Mouse (Mus musculus) liver, embryonic 11.5 days (tissue): ENCODE data around the gene Gm8020. TPM values are rescaled to one million over a fixed set of nuclear protein-coding genes. Genes with fewer than 3 reads are reported as not detected.
"Not testable (repeated sequence)": the region's sequence is repeated elsewhere in the genome, so short reads cannot be mapped to it uniquely, and the experiment has no call there.

Experiments
- ATAC-seq: fragments of 200-750 bp; cut with Nextera tagmentation; replicated peaks from 2 replicates; pipeline ENCODE4 v1.8.0; 2017; ENCODE audit warnings: moderate number of reproducible peaks, mild to moderate bottlenecking, moderate TSS enrichment, moderate library complexity; ENCODE audit not compliant: low FRiP score
- DNase-seq: peaks from one replicate; pipeline ENCODE4 v3.0.0-alpha.2; 2017; ENCODE audit warnings: low spot score
- H3K27ac ChIP-seq: fragments of 300-500 bp; sonication (generic); 2 replicates; pipeline ENCODE4 v1.5.1; 2014; ENCODE audit warnings: mild to moderate bottlenecking, low read depth, low read length, control low read depth
- H3K27me3 ChIP-seq: fragments of 300-500 bp; sonication (generic); replicated peaks from 2 replicates; pipeline ENCODE4 v1.6.1; 2014; ENCODE audit warnings: low read length, mixed read lengths; ENCODE audit not compliant: control insufficient read depth, insufficient read depth
- H3K36me3 ChIP-seq: fragments of 300-500 bp; sonication (generic); 2 replicates; pipeline ENCODE4 v1.6.1; 2014; ENCODE audit warnings: mild to moderate bottlenecking, low read length, moderate library complexity, mixed read lengths; ENCODE audit not compliant: control insufficient read depth, insufficient read depth
- H3K4me1 ChIP-seq: fragments of 300-500 bp; sonication (generic); replicated peaks from 2 replicates; pipeline ENCODE4 v1.6.1; 2014; ENCODE audit warnings: low read length, mixed read lengths; ENCODE audit not compliant: control insufficient read depth, insufficient read depth
- H3K4me2 ChIP-seq: fragments of 300-500 bp; sonication (generic); 2 replicates; pipeline ENCODE4 v1.6.1; 2014; ENCODE audit warnings: mild to moderate bottlenecking, control low read depth, moderate library complexity
- H3K4me3 ChIP-seq: fragments of 300-500 bp; sonication (generic); 2 replicates; pipeline ENCODE4 v1.5.1; 2014; ENCODE audit warnings: low read depth, low read length, control low read depth
- H3K9ac ChIP-seq: fragments of 300-500 bp; sonication (generic); 2 replicates; pipeline ENCODE4 v1.6.1; 2014; ENCODE audit warnings: low read depth, low read length, control low read depth
- H3K9me3 ChIP-seq: fragments of 300-500 bp; sonication (generic); 2 replicates; pipeline ENCODE4 v1.6.1; 2016; ENCODE audit warnings: low read length, inconsistent platforms, mixed read lengths; ENCODE audit not compliant: control insufficient read depth
- WGBS: fragments of 180-500 bp; shearing (Covaris S2); extraction: QIAGEN DNeasy Blood & Tissue Kit; methylation state at CpG from one replicate; pipeline ENCODE4 v1.1.7; 2014; 5-methylcytosine and 5-hydroxymethylcytosine counted together
- polyA plus RNA-seq: library from polyadenylated mRNA; unstranded; fragments of >200 nt; fragmentation: Nextera tagmentation; extraction: Ambion mirVana; gene quantifications from 2 replicates; pipeline ENCODE4 v1.2.1, GENCODE M21; 2014

Gene Gm8020
- polyA plus RNA-seq, result not detected in 2 replicates

DNA sequence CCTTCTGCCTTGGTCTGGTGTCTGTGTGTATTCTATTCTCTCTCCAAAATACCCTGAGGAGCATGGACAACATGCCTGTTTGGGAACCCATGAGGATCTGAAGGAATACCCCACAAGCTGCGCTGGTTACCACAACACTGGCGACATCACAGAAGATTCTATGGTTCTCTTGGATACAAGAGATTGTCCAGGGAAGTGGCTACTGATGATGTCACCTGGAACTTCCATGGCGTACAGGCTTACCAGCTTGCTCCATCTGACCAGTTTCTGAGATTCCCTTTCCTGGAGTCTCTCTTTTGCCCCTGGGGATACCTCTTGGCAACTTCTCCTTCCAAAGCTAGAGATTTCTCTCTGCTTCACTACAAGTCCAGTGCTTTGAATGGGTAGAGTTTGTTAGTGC, at the start of gene Gm8020:
Gene Gm8020, minus strand, starts transcription at position 101 of the 400 bp plus-strand sequence.
- not testable (repeated sequence) for H3K27me3 ChIP-seq, H3K27ac ChIP-seq, H3K4me2 ChIP-seq, H3K9ac ChIP-seq, H3K4me1 ChIP-seq, H3K9me3 ChIP-seq, H3K36me3 ChIP-seq, DNase-seq, H3K4me3 ChIP-seq, ATAC-seq
- 86% methylated on average over 2 of the region's 3 CpGs for WGBS

DNA sequence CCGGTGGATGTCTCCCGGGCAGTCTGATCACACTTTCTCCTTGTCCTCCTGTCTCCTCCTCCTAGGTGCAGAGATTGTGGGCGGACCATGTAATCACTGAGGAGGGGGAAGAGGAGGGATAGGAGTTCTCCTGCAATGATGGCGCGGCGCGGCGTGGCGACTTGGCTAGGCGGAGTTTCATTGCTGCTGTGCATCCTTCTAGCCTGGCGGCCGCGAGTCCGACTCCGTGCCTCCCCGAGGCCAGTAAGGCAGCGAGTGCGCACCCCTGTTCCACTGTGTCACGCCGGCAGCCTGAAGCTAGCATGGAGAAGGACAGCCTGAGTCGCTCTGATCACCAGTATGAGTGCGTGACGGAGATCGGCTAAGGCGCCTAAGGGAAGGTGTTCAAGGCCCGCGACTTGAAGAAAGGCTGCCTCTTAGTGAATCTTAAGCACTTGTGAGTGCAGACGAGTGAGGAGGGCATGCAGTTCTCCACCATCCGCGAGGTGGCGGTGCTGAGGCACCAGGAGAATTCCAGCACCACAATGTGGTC, 41.1 kb upstream of the Gm8020 start:
- DNase-seq, H3K27ac ChIP-seq, H3K36me3 ChIP-seq, H3K9ac ChIP-seq, H3K27me3 ChIP-seq, H3K9me3 ChIP-seq, H3K4me3 ChIP-seq, ATAC-seq, H3K4me2 ChIP-seq, H3K4me1 ChIP-seq: not testable (repeated sequence)
- WGBS, result 3% methylated on average over 27 of the region's 31 CpGs

DNA sequence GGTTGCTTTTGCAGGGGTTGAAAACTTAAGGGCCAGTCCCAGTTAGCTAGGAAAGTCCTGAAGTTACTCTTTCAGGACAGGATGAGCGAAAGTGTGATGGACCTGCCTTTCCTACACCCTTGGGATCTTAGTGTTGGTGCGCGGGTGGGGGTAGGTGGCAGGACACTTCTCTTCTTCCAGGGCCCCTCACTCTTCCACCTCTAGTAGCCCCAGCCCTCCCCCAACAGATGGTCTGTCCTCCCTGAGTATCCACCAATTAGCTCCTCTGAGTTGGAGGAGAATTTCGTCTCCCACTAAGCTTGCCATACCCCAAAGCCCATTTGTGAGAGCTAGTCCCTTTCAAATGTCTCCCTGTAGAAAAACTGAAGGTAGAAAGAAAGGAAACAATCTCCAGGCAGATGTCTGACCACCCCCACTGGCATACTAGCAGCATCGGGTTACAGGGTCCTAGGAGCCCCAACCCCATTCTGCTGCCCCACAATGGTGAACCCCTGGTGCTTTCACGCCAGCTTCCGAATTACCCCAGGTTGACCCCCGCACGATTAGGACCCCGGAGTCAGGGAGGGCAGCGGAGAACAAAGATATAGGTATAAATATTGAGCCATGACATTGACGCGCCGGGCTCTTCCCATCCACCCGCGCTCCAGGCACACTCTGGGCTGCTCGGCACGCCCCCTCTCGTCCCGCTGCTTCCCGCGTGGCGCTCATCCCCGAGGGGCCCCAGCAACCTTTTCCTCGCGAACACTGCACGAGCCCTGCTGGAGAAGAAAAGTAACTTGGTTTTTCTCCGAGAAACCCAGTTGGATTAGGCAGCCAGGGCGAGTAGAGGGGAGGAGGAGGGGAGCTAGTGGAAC, 40.4 kb upstream of the Gm8020 start:
- not testable (repeated sequence) for H3K27ac ChIP-seq, H3K27me3 ChIP-seq, DNase-seq, H3K4me3 ChIP-seq, H3K36me3 ChIP-seq, H3K4me2 ChIP-seq, ATAC-seq, H3K9ac ChIP-seq, H3K4me1 ChIP-seq, H3K9me3 ChIP-seq
- WGBS, result 19% methylated on average over 15 of the region's 29 CpGs

DNA sequence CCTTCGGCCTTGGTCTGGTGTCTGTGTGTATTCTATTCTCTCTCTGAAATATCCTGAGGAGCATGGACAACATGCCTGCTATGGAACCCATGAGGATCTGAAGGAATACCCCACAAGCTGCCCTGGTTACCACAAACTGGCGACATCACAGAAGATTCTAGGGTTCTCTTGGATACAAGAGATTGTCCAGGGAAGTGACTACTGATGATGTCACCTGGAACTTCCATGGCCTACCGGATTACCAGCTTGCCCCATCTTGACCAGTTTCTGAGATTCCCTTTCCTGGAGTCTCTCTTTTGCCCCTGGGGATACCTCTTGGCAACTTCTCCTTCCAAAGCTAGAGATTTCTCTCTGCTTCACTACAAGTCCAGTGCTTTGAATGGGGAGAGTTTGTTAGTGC, 22.0 kb upstream of the Gm8020 start, which contains the start of gene Gm8024:
Gene Gm8024, minus strand, starts transcription at position 101 of the 400 bp plus-strand sequence.
- not testable (repeated sequence) for DNase-seq, H3K9ac ChIP-seq, H3K4me3 ChIP-seq, H3K27me3 ChIP-seq, H3K4me1 ChIP-seq, H3K27ac ChIP-seq, ATAC-seq, H3K9me3 ChIP-seq, H3K4me2 ChIP-seq, H3K36me3 ChIP-seq
- 92% methylated on average over 1 of the region's 3 CpGs for WGBS

DNA sequence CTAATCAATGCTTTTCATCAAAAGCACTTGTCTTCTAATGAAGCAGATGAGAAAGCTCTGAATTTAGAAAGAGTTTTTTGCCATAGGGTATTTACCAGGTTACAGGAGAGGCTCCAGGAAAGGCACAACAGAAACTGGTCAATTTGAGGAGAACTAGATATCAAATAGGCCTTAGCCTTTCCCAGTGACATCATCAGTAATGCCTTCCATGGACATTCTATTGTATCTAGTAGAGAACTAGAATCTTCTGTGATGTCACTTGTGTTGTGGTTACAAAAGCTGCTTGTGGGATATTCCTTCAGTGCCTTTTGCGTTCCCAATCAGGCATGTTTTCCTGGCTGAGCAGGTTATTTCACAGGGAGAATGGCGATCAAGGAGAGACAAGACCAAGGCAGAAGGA, 38.6 kb downstream of the Gm8020 start, which contains the start of gene Gm8011:
Gene Gm8011, plus strand, starts transcription at position 301 of the 400 bp plus-strand sequence.
- not testable (repeated sequence) for H3K4me3 ChIP-seq, H3K9ac ChIP-seq, DNase-seq, H3K27me3 ChIP-seq, H3K4me2 ChIP-seq, H3K27ac ChIP-seq, ATAC-seq, H3K36me3 ChIP-seq, H3K4me1 ChIP-seq, H3K9me3 ChIP-seq
- WGBS, result 57% methylated on average over 2 of the region's 2 CpGs

Other genes with a start within 250 kb of the Gm8020 start
- not detected in 2 replicates for gene Gm17026, start 242.3 kb downstream of the Gm8020 start, polyA plus RNA-seq
- gene Gm9611, start 205.0 kb downstream of the Gm8020 start, polyA plus RNA-seq, result not detected in 2 replicates
- not detected in 2 replicates for gene Gm7995, start 192.1 kb downstream of the Gm8020 start, polyA plus RNA-seq
- gene Gm8005, start 62.7 kb downstream of the Gm8020 start, polyA plus RNA-seq, result not detected in 2 replicates
- not detected in 2 replicates for gene Gm8011, start 38.5 kb downstream of the Gm8020 start, polyA plus RNA-seq
- not detected in 2 replicates for gene Gm8024, start 21.9 kb upstream of the Gm8020 start, polyA plus RNA-seq
- gene Gm17124, start 97.5 kb upstream of the Gm8020 start, polyA plus RNA-seq, result not detected in 2 replicates
- not detected in 2 replicates for gene Gm3633, start 139.6 kb upstream of the Gm8020 start, polyA plus RNA-seq
- not detected in 2 replicates for gene Gm10378, start 153.6 kb upstream of the Gm8020 start, polyA plus RNA-seq